Mouse (Mus musculus): ENCODE measurements around the gene 5730596B20Rik.

Gene 5730596B20Rik

DNA sequence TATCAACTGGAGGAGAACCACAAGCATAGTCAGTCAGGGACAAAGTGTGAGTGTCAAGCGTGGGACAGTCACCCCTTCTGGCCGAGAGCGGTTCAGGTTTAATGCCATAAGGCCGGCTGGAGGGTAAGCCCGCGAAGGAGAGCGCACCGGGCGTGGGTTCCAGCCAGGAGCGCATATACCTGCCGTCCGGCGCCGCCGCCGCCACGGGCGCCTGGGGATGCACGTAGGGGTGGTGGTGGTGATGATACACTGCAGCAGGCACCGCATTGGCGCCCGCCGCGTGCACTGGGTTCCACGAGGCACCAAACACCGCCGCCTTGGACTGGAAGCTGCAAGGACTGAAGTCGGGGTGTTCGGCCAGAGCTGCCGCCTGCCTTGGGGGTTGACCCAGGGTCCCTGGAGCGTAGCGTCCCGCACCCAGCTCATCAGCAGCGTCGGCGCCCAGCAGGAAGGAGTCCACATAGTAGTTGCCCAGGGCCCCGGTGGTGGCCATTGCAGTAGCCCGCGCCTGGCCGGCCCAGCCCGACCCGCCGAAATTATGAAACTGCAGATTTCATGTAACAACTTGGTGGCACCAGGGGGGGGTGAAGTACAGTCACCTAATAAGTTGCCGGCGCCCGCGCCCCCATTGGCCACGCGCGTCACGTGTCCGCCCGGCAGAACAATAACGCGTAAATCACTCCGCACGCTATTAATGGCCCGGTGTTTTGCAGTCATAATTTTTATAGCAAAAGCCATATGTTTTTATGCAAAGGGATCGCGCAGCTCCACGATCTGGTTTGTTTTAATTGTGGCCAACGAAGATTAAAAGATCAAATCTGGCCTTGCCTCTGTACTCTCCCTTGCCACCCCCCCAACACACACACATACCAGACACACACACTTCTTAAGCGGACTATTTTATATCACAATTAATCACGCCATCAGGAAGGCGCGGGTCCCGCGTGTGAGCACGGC is 48.6 kb downstream of the 5730596B20Rik start:
- no peak for DNase-seq (ENCODE audit: low spot score)

DNA sequence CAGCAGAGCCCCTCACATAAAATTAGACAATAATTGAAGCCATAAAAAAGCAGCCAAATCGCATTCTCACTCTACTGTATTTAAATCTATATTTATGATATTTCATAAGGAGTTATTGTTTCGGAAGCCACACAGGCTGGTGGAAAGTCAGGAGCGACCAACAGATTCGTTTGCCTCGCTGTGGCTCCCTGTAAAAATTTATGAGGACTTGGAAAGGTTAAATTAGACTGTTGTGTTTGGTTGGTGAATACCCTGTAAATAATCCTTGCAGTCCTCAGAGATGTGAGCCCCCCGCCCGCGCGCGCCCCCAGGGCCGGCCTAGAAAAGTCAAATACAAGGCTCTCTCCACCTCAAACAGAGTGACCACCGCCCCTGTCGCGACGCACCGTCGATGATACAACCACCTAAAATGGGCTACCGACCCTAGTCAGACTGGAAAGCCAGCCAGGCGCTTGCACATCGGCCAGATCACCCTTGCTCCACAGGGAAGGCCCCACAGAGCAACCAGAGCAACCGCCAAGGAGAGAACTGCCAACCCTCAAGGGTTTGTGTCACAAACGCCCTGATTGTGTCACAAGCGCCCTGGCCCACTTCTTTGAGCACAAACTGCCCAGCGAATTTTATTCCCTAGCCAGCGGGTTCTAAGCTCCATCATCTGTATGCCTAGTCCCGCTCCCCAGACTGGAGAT is 49.4 kb downstream of the 5730596B20Rik start:
- DNase-seq (ENCODE audit: low spot score): no peak

DNA sequence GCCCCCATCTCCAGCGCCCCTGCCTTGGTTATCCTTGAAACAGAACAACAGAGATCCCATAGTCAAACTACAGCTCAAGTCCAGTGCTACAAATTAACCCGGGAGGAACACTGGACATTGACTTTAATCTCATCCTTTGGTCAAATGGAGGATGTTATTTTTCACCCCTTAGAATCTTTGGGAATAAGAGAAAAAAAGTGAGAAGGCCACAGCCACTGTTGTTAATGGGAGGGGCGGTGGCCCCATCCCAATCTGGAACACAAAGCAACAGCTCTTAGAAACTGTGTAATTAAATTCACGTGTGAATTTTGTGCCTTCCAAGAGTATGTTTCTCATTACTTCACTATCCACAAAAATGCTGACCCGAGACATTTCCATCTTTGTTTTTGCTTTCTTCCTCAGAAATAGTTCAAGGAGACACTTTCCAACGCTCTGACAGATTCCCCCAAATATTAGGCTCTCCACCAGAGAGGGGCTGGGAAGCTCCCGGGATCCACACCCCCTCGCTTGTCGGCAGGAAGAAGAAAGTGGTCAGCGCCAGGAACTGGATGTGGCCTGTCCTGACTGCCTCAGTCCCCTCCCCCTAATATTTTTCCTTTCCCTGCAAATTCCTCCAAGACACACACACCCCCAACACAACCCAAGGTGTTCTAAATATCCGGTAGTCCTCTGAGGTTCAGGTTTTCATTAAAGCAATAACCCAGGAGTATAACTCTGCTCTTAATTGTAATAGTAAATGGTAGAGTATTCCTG is 50.3 kb downstream of the 5730596B20Rik start:
- DNase-seq (ENCODE audit: low spot score): no peak

DNA sequence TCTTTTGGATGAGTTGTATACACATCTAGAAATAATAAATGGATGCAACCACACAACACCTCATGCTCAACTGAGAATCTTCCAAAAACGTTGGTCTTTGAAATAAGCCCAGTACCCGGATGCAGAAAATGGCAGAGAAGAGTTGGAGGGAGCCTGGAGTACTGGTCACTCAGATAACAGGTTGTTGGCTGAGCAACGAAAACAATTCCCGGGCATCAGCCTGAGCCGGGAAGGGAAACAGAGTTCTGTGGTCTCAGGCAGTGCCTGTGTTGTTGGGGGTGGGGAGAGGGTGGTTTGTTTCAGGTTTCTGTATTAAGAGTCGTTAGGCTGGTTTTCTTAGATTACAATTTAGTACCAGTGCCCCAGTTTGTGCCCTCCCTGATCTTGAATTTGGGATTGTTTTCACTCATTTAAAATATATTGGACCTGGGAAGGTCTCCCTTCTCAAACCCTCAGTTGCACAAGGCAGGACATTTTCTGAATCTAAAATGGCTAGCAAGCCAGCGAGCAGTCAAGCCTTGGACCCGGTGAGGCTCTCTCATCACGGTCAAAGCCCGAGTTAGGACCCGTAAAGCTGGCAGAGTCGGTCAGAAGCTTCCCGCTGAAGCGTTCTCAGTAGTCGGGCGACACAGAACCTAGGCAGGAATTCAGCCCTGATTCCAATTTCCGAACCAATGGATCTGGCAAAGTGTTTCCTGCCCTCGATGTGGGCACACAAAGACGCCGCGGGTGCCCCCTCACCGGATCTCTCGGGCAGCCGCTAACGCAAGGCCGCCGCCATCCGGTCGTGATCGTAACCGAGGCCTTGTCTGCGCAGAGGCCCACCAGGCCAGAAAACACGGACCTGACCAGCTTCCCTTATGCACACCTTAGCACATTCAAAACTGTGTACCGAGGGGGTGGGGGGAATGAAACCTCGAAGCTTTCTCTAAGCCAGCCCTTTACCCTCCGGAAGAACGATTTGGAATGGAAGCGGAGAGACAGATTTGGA is 51.5 kb downstream of the 5730596B20Rik start:
- no peak for DNase-seq (ENCODE audit: low spot score)

DNA sequence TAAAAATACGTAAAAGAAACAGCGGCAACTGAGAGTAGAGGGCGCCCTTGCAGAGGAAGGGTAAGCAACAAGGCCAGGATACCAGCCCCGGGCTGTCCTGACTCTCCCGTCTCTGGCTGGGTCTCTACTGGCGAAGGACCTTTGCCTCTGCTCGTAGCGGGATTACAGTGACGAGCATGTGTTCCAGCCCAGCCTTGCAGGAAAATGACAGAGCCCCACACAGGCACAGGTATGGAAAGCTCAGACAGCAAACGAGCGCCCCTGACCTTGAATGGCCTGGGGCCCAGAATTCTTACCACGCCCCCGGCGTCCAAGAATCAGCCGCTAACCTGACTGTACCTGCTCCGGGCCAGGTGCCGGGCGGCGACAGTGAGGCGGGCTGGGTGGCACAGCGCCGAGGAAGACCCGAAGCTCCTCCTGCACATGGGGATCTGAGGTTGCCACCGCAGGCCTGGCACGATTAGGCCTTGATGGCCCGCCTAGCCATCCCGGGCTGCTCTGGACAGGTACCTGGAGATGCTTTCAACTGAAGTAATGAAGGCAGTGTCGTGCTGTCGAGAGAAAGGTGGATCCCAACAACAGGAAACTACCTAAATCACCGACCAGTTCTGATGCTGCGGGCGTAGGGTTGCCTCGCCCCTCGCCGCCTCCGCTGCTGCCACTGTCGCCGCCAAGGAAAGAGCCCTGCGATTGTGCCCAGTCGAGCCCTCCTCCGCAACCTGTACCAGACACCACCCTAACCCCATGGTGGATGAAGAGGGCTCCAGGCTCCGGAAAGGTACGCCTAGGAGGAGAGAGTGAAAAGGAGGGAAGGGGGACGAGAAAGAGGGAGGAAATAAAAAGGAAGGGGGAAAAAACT is 52.5 kb downstream of the 5730596B20Rik start:
- no peak for DNase-seq (ENCODE audit: low spot score)

Data from testis, postnatal 14 days (tissue).